Mouse (Mus musculus): ENCODE data around the gene Kcnq5. TPM values are rescaled to one million over a fixed set of nuclear protein-coding genes. Genes with fewer than 3 reads are reported as not detected.

Gene Kcnq5
- polyA plus RNA-seq, 1 experiment = 0.87 TPM

DNA sequence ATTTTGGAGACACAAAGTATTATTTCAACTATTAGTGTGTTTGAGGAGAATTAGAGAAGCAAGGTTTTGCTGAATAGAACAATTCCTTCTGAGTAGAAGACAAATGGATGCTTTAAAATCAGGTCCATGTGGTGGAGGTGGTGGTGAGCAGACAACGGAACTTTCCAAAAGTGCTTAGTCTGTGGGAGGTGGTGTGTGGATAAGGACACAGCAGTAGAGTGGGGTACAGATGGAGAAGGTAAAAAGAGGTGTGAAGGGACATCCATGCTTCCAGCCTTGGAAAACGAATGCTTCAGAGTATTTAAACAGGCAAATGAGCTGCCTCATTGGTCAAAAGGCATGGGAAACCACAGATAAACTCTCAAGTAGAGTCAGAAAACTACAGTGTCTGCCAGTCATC, 422.3 kb downstream of the Kcnq5 start:
- Histone ChIP-seq H3K9ac (ENCODE audit: low read depth, poor library complexity, severe bottlenecking) (no peak overlapping the region), H3K4me3 (ENCODE audit: low read depth, low read length) (no peak overlapping the region), H3K27me3 (ENCODE audit: control insufficient read depth, insufficient read depth, low read length, poor library complexity, severe bottlenecking) (no peaks in the 10 kb centered on the region), H3K27ac (ENCODE audit: insufficient read depth, low read length) (no peak overlapping the region), H3K4me1 (ENCODE audit: control insufficient read depth, insufficient read depth, low read length) (no peaks in the 10 kb centered on the region), H3K9me3 (replicated peaks; ENCODE audit: control insufficient read depth, insufficient read depth, low read length, poor library complexity, severe bottlenecking) (0 out of 2 replicates have a peak, but pooled peaks cover 4% of the 10 kb centered on the region), H3K36me3 (ENCODE audit: control insufficient read depth, insufficient read depth, low read length, poor library complexity, severe bottlenecking) (no peaks in the 10 kb centered on the region)
- TF ChIP-seq CTCF (IDR thresholded peaks at IDR 0.05; ENCODE audit: low read depth, low read length) = no peak
- no peak for TF ChIP-seq POLR2A (IDR thresholded peaks at IDR 0.05; ENCODE audit: insufficient read depth, low read length)
- no peak for TF ChIP-seq EP300 (IDR thresholded peaks at IDR 0.05; ENCODE audit: insufficient read depth, low read depth, low read length)

DNA sequence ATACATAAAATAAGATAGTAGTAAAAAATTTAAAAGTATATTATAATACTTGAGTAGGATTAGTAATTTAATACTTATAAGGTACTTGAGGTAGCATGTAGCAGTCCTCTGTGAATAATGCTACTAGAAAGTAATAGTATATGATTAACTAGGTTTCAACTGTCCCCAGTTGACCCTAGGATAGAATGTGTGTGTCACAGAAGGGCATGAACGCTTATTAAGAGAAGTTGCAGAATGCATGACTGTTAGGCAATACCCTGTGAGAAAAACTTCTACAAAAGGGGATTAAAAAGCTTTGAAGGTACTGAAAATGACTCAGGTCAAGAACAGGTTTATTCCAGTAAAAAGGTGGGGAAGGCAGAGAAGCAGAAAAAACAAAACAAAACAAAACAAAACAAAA, 430.9 kb downstream of the Kcnq5 start:
- H3K9me3 ChIP-seq (replicated peaks; ENCODE audit: control insufficient read depth, insufficient read depth, low read length, poor library complexity, severe bottlenecking) = peaks cover 7% of the 10 kb centered on the region; the same call in 1 of the 2 replicates
- H3K27me3 ChIP-seq (ENCODE audit: control insufficient read depth, insufficient read depth, low read length, poor library complexity, severe bottlenecking) = no peaks in the 10 kb centered on the region
- H3K4me1 ChIP-seq (ENCODE audit: control insufficient read depth, insufficient read depth, low read length) = no peaks in the 10 kb centered on the region
- H3K36me3 ChIP-seq (ENCODE audit: control insufficient read depth, insufficient read depth, low read length, poor library complexity, severe bottlenecking) = no peaks in the 10 kb centered on the region
- TF ChIP-seq EP300 (IDR thresholded peaks at IDR 0.05; ENCODE audit: insufficient read depth, low read depth, low read length) (no peak), POLR2A (IDR thresholded peaks at IDR 0.05; ENCODE audit: insufficient read depth, low read length) (no peak), CTCF (IDR thresholded peaks at IDR 0.05; ENCODE audit: low read depth, low read length) (no peak)
- H3K27ac ChIP-seq (ENCODE audit: insufficient read depth, low read length) = no peak overlapping the region
- no peak overlapping the region for H3K9ac ChIP-seq (ENCODE audit: low read depth, poor library complexity, severe bottlenecking)
- H3K4me3 ChIP-seq (ENCODE audit: low read depth, low read length) = no peak overlapping the region

DNA sequence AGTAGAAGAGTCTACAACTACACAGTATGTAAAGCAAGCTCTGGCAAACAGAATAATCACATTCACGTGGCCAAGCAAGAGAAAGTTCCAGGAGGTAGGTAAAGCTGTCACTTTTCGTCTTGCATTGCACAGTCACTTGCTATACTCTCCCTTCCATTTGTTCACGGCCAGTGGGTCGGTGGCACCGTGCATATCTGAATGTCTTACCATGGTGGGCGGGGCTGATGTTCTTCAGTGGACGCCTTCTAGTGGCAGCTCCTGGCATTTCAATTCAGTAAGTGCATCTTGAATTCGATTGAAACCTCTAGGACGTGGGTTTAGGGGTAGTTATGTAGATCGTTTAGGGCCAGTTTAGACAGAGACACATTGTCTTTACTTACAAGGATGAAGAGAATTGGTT, 439.7 kb downstream of the Kcnq5 start:
- no peaks in the 10 kb centered on the region for H3K4me1 ChIP-seq (ENCODE audit: control insufficient read depth, insufficient read depth, low read length)
- peak; percentile 3 for TF ChIP-seq CTCF (IDR thresholded peaks at IDR 0.05; ENCODE audit: low read depth, low read length)
- TF ChIP-seq EP300 (IDR thresholded peaks at IDR 0.05; ENCODE audit: insufficient read depth, low read depth, low read length) = no peak
- H3K9me3 ChIP-seq (replicated peaks; ENCODE audit: control insufficient read depth, insufficient read depth, low read length, poor library complexity, severe bottlenecking) = no peaks in the 10 kb centered on the region
- H3K27ac ChIP-seq (ENCODE audit: insufficient read depth, low read length) = no peak overlapping the region
- H3K27me3 ChIP-seq (ENCODE audit: control insufficient read depth, insufficient read depth, low read length, poor library complexity, severe bottlenecking) = no peaks in the 10 kb centered on the region
- H3K4me3 ChIP-seq (ENCODE audit: low read depth, low read length) = no peak overlapping the region
- H3K36me3 ChIP-seq (ENCODE audit: control insufficient read depth, insufficient read depth, low read length, poor library complexity, severe bottlenecking) = no peaks in the 10 kb centered on the region
- H3K9ac ChIP-seq (ENCODE audit: low read depth, poor library complexity, severe bottlenecking) = no peak overlapping the region

DNA sequence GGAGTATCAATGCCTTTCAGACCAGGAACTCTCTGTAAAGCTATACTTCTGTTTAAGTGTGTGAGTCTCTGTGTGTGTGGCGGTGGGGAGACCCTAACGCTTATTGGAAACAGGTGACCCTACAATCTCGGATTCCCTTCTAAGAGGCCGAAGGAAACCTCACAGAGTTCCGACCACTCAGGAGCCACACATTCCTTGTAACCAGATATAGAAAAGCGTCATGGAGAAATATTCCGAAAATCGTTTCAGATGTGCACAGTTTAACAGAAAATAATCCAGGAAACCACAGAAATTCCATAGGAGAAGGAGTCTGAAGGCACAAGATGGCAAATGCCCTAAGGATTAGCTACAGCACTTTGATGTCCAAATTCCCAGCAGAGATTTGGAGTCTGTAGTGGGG, 440.3 kb downstream of the Kcnq5 start:
- Histone ChIP-seq H3K36me3 (ENCODE audit: control insufficient read depth, insufficient read depth, low read length, poor library complexity, severe bottlenecking) (no peaks in the 10 kb centered on the region), H3K9me3 (replicated peaks; ENCODE audit: control insufficient read depth, insufficient read depth, low read length, poor library complexity, severe bottlenecking) (no peaks in the 10 kb centered on the region), H3K27me3 (ENCODE audit: control insufficient read depth, insufficient read depth, low read length, poor library complexity, severe bottlenecking) (no peaks in the 10 kb centered on the region), H3K27ac (ENCODE audit: insufficient read depth, low read length) (no peak overlapping the region), H3K9ac (ENCODE audit: low read depth, poor library complexity, severe bottlenecking) (no peak overlapping the region), H3K4me3 (ENCODE audit: low read depth, low read length) (no peak overlapping the region), H3K4me1 (ENCODE audit: control insufficient read depth, insufficient read depth, low read length) (no peaks in the 10 kb centered on the region)
- TF ChIP-seq CTCF (IDR thresholded peaks at IDR 0.05; ENCODE audit: low read depth, low read length) (no peak), EP300 (IDR thresholded peaks at IDR 0.05; ENCODE audit: insufficient read depth, low read depth, low read length) (no peak), POLR2A (IDR thresholded peaks at IDR 0.05; ENCODE audit: insufficient read depth, low read length) (no peak)

DNA sequence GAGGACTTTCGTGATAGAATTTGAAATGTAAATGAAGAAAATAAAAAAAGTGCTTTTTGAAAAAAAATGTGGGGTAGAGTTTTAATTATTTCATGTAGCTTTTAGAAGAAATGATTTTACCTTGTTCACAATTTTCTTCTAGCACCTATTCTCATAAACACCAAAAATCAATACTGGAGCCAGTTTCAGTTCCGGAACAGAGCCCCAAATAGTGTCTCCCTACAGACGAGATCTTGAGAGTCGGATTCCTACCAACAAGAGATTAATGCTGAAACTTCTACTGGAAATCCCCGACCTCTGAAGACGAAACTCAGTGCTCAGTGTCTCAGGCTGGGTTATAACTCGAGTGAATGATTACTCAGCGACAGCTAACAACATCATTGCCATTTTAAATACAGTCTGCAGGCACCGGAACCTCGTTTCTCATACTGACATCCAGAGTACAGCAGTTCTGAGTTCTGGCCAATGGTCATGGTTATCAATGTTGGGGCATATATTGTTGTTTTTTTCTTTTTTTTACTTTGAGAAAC, 441.6 kb downstream of the Kcnq5 start:
- Histone ChIP-seq H3K9ac (ENCODE audit: low read depth, poor library complexity, severe bottlenecking) (no peak overlapping the region), H3K4me1 (ENCODE audit: control insufficient read depth, insufficient read depth, low read length) (no peaks in the 10 kb centered on the region), H3K36me3 (ENCODE audit: control insufficient read depth, insufficient read depth, low read length, poor library complexity, severe bottlenecking) (no peaks in the 10 kb centered on the region), H3K27me3 (ENCODE audit: control insufficient read depth, insufficient read depth, low read length, poor library complexity, severe bottlenecking) (no peaks in the 10 kb centered on the region), H3K9me3 (replicated peaks; ENCODE audit: control insufficient read depth, insufficient read depth, low read length, poor library complexity, severe bottlenecking) (no peaks in the 10 kb centered on the region), H3K4me3 (ENCODE audit: low read depth, low read length) (no peak overlapping the region), H3K27ac (ENCODE audit: insufficient read depth, low read length) (no peak overlapping the region)
- TF ChIP-seq POLR2A (IDR thresholded peaks at IDR 0.05; ENCODE audit: insufficient read depth, low read length) (no peak), CTCF (IDR thresholded peaks at IDR 0.05; ENCODE audit: low read depth, low read length) (no peak), EP300 (IDR thresholded peaks at IDR 0.05; ENCODE audit: insufficient read depth, low read depth, low read length) (no peak)

DNA sequence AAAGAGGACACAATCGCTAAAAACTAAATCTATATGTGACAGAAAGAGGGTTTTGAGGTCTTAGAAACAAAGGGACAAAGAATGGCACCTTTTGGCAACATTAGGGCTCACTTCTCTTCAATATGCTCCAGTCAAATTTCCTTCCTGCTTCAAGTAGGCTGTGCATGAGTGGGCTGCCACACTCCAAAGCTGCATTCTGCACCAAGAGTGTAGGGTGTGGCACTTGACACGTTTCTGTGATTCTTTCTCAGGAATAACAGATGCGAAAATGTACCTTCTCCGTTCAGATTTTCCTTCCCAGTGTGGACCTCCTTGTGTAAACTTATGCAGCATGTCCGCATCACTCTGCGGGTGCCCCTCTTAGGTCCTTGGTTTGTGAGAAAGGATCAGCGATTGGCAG, 455.1 kb downstream of the Kcnq5 start:
- H3K4me3 ChIP-seq (ENCODE audit: low read depth, low read length) = no peak overlapping the region
- no peaks in the 10 kb centered on the region for H3K27me3 ChIP-seq (ENCODE audit: control insufficient read depth, insufficient read depth, low read length, poor library complexity, severe bottlenecking)
- no peak overlapping the region for H3K9ac ChIP-seq (ENCODE audit: low read depth, poor library complexity, severe bottlenecking)
- no peaks in the 10 kb centered on the region for H3K9me3 ChIP-seq (replicated peaks; ENCODE audit: control insufficient read depth, insufficient read depth, low read length, poor library complexity, severe bottlenecking)
- H3K4me1 ChIP-seq (ENCODE audit: control insufficient read depth, insufficient read depth, low read length) = no peaks in the 10 kb centered on the region
- no peak overlapping the region for H3K27ac ChIP-seq (ENCODE audit: insufficient read depth, low read length)
- TF ChIP-seq EP300 (IDR thresholded peaks at IDR 0.05; ENCODE audit: insufficient read depth, low read depth, low read length) (no peak), POLR2A (IDR thresholded peaks at IDR 0.05; ENCODE audit: insufficient read depth, low read length) (no peak), CTCF (IDR thresholded peaks at IDR 0.05; ENCODE audit: low read depth, low read length) (no peak)
- no peaks in the 10 kb centered on the region for H3K36me3 ChIP-seq (ENCODE audit: control insufficient read depth, insufficient read depth, low read length, poor library complexity, severe bottlenecking)

All from ES-Bruce4 (cell line).